Mouse (Mus musculus): ENCODE measurements around the gene Gnb3.
A peak's percentile ranks its signal among the peaks of the same experiment; 100 is the strongest.

Gene Gnb3

GRCm38 (mm10) chr6:124840241-124841167 is at the start of gene Gnb3:
Gene Gnb3 (minus strand): TSS chr6:124840275.
- DNase-seq (ENCODE audit: inconsistent ontology term), result no peak

GRCm38 (mm10) chr6:124888555-124889125 is 48.6 kb upstream of the Gnb3 start:
- no peak for DNase-seq (ENCODE audit: inconsistent ontology term)

GRCm38 (mm10) chr6:124887986-124888385 is 47.9 kb upstream of the Gnb3 start, which contains the start of gene Cd4:
Gene Cd4 (minus strand): TSS chr6:124888221.
- DNase-seq (ENCODE audit: inconsistent ontology term), result no peak

GRCm38 (mm10) chr6:124885956-124886381 is 45.9 kb upstream of the Gnb3 start:
- no peak for DNase-seq (ENCODE audit: inconsistent ontology term)

GRCm38 (mm10) chr6:124884714-124885500 is 44.8 kb upstream of the Gnb3 start:
- DNase-seq (ENCODE audit: inconsistent ontology term), result peak; percentile 35

GRCm38 (mm10) chr6:124883351-124883750 is 43.3 kb upstream of the Gnb3 start:
- no peak for DNase-seq (ENCODE audit: inconsistent ontology term)

- DNase-seq (ENCODE audit: inconsistent ontology term), result no peak
Observed at GRCm38 (mm10) chr6:124881821-124882220, 41.7 kb upstream of the Gnb3 start.

- no peak for DNase-seq (ENCODE audit: inconsistent ontology term)
Observed at GRCm38 (mm10) chr6:124879390-124879789, 39.3 kb upstream of the Gnb3 start.

- DNase-seq (ENCODE audit: inconsistent ontology term), result no peak
Observed at GRCm38 (mm10) chr6:124874348-124874747, 34.3 kb upstream of the Gnb3 start.

GRCm38 (mm10) chr6:124866560-124866959 is 26.5 kb upstream of the Gnb3 start:
- no peak for DNase-seq (ENCODE audit: inconsistent ontology term)

- no peak for DNase-seq (ENCODE audit: inconsistent ontology term)
Observed at GRCm38 (mm10) chr6:124865766-124866362, 25.8 kb upstream of the Gnb3 start.

GRCm38 (mm10) chr6:124863658-124864298 is 23.7 kb upstream of the Gnb3 start, which contains the start of gene Gpr162:
Gene Gpr162 (minus strand): TSS chr6:124863983.
- DNase-seq (ENCODE audit: inconsistent ontology term), result peak; percentile 75

GRCm38 (mm10) chr6:124863125-124863657 is 23.1 kb upstream of the Gnb3 start:
- peak; percentile 17 for DNase-seq (ENCODE audit: inconsistent ontology term)

GRCm38 (mm10) chr6:124862406-124863124 is 22.5 kb upstream of the Gnb3 start:
- DNase-seq (ENCODE audit: inconsistent ontology term), result no peak

- DNase-seq (ENCODE audit: inconsistent ontology term), result no peak
Observed at GRCm38 (mm10) chr6:124861802-124862201, 21.7 kb upstream of the Gnb3 start.

GRCm38 (mm10) chr6:124861266-124861665 is 21.2 kb upstream of the Gnb3 start:
- no peak for DNase-seq (ENCODE audit: inconsistent ontology term)

- DNase-seq (ENCODE audit: inconsistent ontology term), result no peak
Observed at GRCm38 (mm10) chr6:124860511-124860910, 20.4 kb upstream of the Gnb3 start.

- DNase-seq (ENCODE audit: inconsistent ontology term), result peak; percentile 91
Observed at GRCm38 (mm10) chr6:124859725-124860124, 19.6 kb upstream of the Gnb3 start.

GRCm38 (mm10) chr6:124858561-124859318 is 18.7 kb upstream of the Gnb3 start:
- DNase-seq (ENCODE audit: inconsistent ontology term), result no peak

Measured in Muller cell, postnatal 12 days (primary cell).